Mouse (Mus musculus): ENCODE measurements around the gene Fzr1.

DNA sequence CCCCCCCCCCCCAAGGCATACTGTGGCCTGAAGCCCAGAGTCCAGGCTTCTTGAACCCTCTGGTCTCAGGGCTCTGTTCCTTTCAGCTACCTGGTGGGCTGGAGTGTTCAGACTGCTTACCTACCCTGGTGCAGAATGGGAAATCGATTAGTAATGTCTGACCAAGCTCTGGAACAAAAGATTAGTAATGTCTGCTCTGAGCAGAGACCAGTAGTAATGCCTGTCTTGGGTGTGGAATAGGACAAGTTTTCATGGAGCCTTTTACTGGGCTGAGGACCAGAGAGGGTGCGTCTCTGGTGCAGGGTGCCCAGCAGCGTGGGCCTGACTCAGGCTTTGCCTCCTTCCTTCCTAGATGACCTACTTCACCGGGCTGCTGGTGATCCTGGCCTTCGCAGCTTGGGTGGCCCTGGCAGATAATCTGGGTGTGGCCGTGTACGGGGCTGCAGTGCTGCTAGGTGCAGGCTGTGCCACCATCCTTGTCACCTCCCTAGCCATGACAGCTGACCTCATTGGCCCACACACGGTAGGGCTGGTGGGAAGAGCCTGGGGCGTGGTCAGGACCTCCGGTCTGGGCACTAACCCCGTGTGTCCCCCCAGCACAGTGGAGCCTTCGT lies 15.9 kb downstream of the Fzr1 start:
- TF ChIP-seq CTCF (IDR thresholded peaks at IDR 0.05; ENCODE audit: low read depth) (no peak), EP300 (IDR thresholded peaks at IDR 0.05; ENCODE audit: low read depth) (no peak)
